Mouse (Mus musculus) heart, embryonic 14.5 days (tissue): ENCODE results near the gene Serinc4. TPM values are rescaled to one million over a fixed set of nuclear protein-coding genes. Genes with fewer than 3 reads are reported as not detected.

Experiments used
- ATAC-seq: fragments of 200-750 bp; cut with Nextera tagmentation; 2 replicates; pipeline ENCODE4 v1.8.0; 2017; ENCODE audit warnings: low read depth, moderate TSS enrichment; ENCODE audit not compliant: insufficient number of reproducible peaks, insufficient read depth, low FRiP score
- H3K27ac ChIP-seq, 2 experiments: fragments of 200-500 bp in 1 of 2; fragments of 300-500 bp in 1 of 2; sonication (generic) in 1 of 2; replicated peaks in 1 of 2; 2 replicates each; pipeline ENCODE4 v1.5.1; 2012 to 2014; ENCODE audit warnings: low read depth in 2 of 2, low read length in 2 of 2, control low read depth in 1 of 2, mild to moderate bottlenecking in 1 of 2, mixed read lengths in 1 of 2; ENCODE audit not compliant: control insufficient read depth in 1 of 2, insufficient read depth in 1 of 2
- H3K27me3 ChIP-seq: fragments of 300-500 bp; sonication (generic); 2 replicates; pipeline ENCODE4 v1.6.1; 2014; ENCODE audit warnings: mild to moderate bottlenecking, low read length, control low read depth; ENCODE audit not compliant: control insufficient read depth, insufficient read depth
- H3K36me3 ChIP-seq: fragments of 300-500 bp; sonication (generic); 2 replicates; pipeline ENCODE4 v1.6.1; 2014; ENCODE audit warnings: mild to moderate bottlenecking, control low read depth, low read length, mixed read lengths; ENCODE audit not compliant: control insufficient read depth, insufficient read depth
- H3K4me1 ChIP-seq, 2 experiments: fragments of 200-500 bp in 1 of 2; fragments of 300-500 bp in 1 of 2; sonication (generic) in 1 of 2; 2 replicates each; pipeline ENCODE4 v1.6.1; 2012 to 2014; ENCODE audit warnings: low read length in 2 of 2, control low read depth in 1 of 2, mixed read lengths in 1 of 2; ENCODE audit not compliant: control insufficient read depth in 2 of 2, insufficient read depth in 2 of 2
- H3K4me2 ChIP-seq: fragments of 300-500 bp; sonication (generic); 2 replicates; pipeline ENCODE4 v1.6.1; 2014; ENCODE audit warnings: mild to moderate bottlenecking, low read length
- H3K4me3 ChIP-seq, 2 experiments: fragments of 200-500 bp in 1 of 2; fragments of 300-500 bp in 1 of 2; sonication (generic) in 1 of 2; 2 replicates each; pipeline ENCODE4 v1.5.1; 2012 to 2014; ENCODE audit warnings: low read length in 2 of 2, mild to moderate bottlenecking in 2 of 2, control low read depth in 1 of 2, low read depth in 1 of 2, moderate library complexity in 1 of 2; ENCODE audit not compliant: control insufficient read depth in 1 of 2, insufficient read depth in 1 of 2
- H3K9ac ChIP-seq: fragments of 300-500 bp; sonication (generic); 2 replicates; pipeline ENCODE4 v1.6.1; 2014; ENCODE audit warnings: mild to moderate bottlenecking, low read length
- H3K9me3 ChIP-seq: fragments of 300-500 bp; sonication (generic); 2 replicates; pipeline ENCODE4 v1.6.1; 2016; ENCODE audit warnings: low read length, control low read depth; ENCODE audit not compliant: control insufficient read depth
- WGBS: fragments of 180-500 bp; shearing (Covaris S2); extraction: QIAGEN DNeasy Blood & Tissue Kit; methylation state at CpG from one replicate; pipeline ENCODE4 v1.1.7; 2014; 5-methylcytosine and 5-hydroxymethylcytosine counted together
- microRNA-seq: library from miRNA; unstranded; fragments of <30 nt; microRNA quantifications from one replicate; pipeline ENCODE4, GENCODE M21; 2016
- polyA plus RNA-seq: library from polyadenylated mRNA; unstranded; fragments of >200 nt; fragmentation: Nextera tagmentation; extraction: Ambion mirVana; gene quantifications from 2 replicates; pipeline ENCODE4 v1.2.1, GENCODE M21; 2014

The Serinc4 gene
- polyA plus RNA-seq, 1 experiment from 2014 or later: 0.20 TPM

DNA sequence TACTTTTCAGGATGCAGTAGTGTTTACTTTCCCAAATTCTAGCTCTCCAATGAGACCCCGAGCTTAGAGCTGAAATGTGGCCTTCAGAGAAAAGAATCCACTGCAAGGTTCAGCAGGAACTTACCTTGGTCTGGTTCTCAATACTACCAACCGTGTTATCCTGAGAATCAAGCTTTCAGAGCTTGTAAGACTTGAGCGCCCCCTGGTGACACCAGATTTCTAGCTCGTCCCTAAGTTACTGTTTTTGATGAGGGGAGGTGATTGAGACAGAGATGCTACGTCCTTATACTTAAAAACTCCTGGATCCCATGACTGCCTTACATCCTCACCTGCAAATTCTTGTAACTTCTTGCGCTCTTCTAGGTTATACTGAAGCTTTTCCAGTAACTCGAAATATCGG, 60.0 kb downstream of the Serinc4 start:
- Histone ChIP-seq H3K9me3 (no peaks in the 10 kb centered on the region), H3K4me3 (no peak overlapping the region), H3K4me2 (no peak overlapping the region), H3K4me1 (no peaks in the 10 kb centered on the region), H3K9ac (no peak overlapping the region), H3K36me3 (no peaks in the 10 kb centered on the region), H3K27ac (no peak overlapping the region), H3K27me3 (no peaks in the 10 kb centered on the region)
- ATAC-seq: no peak
- WGBS: 16% methylated on average over 8 of the region's 8 CpGs

Small RNA genes lying within 50 kb of the gene (microRNA-seq; reads per million reads assigned to microRNA genes)
- not detected for gene Gm22953

Other genes starting within 250 kb of the Serinc4 start
- gene Trp53bp1, start 185.4 kb downstream of the Serinc4 start, polyA plus RNA-seq: 44.1 and 47.5 TPM in 2 replicates
- gene Map1a, start 167.2 kb downstream of the Serinc4 start, polyA plus RNA-seq: 7.3 and 7.7 TPM in 2 replicates
- 12.8 and 16.0 TPM in 2 replicates for gene Ppip5k1, start 101.4 kb downstream of the Serinc4 start, polyA plus RNA-seq
- 0.42 and 0.72 TPM in 2 replicates for gene Ckmt1, start 99.1 kb downstream of the Serinc4 start, polyA plus RNA-seq
- not detected in 2 replicates for gene Strc, start 69.6 kb downstream of the Serinc4 start, polyA plus RNA-seq
- gene Pdia3, start 43.0 kb downstream of the Serinc4 start, polyA plus RNA-seq: 339 and 411 TPM in 2 replicates
- gene Catsper2, start 43.0 kb downstream of the Serinc4 start, polyA plus RNA-seq: 3.1 and 3.4 TPM in 2 replicates
- 0.77 and 1.3 TPM in 2 replicates for gene Ell3, start 12.5 kb downstream of the Serinc4 start, polyA plus RNA-seq
- gene Serf2, start 7.6 kb downstream of the Serinc4 start, polyA plus RNA-seq: 675 and 694 TPM in 2 replicates
- gene Hypk, start 3.5 kb downstream of the Serinc4 start, polyA plus RNA-seq: 85.7 and 101 TPM in 2 replicates
- gene Mfap1b, start 17.3 kb upstream of the Serinc4 start, polyA plus RNA-seq: 44.3 and 45.4 TPM in 2 replicates
- gene Mfap1a, start 49.9 kb upstream of the Serinc4 start, polyA plus RNA-seq: 18.3 and 20.5 TPM in 2 replicates
- 6.5 and 7.2 TPM in 2 replicates for gene Wdr76, start 49.9 kb upstream of the Serinc4 start, polyA plus RNA-seq